Mouse (Mus musculus): Measurements from ENCODE around the gene Stk11ip. TPM values are rescaled to one million over a fixed set of nuclear protein-coding genes. Genes with fewer than 3 reads are reported as not detected.

The Stk11ip gene
- total and polyA plus RNA-seq, 2 experiments from 2014 or later = 16.9 to 32.7 TPM

DNA sequence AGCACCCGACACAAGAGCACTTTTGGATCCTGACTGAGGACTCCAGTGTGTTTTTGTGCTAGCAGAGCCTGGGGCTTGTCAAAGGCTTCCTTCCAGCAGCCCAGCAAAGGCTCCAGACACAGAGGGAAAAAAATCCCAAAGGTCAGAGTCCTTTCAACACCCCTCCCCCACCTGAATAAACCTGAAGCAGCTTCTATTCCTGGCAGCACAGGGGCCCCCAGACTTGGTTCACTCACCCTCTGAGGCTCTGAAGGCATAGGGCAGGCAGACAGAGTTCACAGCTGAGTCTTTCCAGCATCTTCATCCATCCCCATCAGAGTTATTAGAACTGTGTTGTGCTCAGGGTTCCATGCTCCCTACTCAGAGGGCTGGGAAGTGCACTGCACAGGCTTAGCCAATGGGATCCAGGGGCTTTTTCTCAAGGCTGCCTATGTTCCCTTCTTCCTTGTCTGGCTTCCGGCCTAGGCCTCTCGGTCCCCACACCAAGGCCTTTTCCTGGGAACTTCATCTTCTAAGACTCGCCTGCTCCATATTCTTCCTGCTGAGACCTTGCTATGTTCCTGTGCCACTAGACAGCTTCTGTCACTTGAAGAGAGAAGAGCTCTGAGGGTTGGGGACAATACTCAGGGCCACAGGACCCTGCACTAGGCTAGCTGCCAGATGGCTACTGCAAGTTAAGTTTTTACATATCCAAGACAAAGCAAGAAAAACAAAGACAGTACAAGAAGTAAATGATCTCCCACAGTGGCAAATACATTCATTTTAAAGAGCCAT is 9.7 kb upstream of the Stk11ip start:
- Histone ChIP-seq H3K27me3 (ENCODE audit: insufficient read depth, low read length) (no peaks in the 10 kb centered on the region), H3K36me3 (ENCODE audit: insufficient read depth, low read length) (no peaks in the 10 kb centered on the region), H3K9ac (replicated peaks; ENCODE audit: low read length, poor library complexity, severe bottlenecking) (no peak overlapping the region), H3K27ac (ENCODE audit: low read depth, low read length) (no peak overlapping the region), H3K4me2 (ENCODE audit: low read depth, low read length, poor library complexity, severe bottlenecking) (no peak overlapping the region), H3K4me3 (ENCODE audit: low read depth, low read length) (no peak overlapping the region), H3K4me1 (ENCODE audit: insufficient read depth, low read length) (peaks cover 4% of the 10 kb centered on the region; the same call in 1 of the 2 replicates), H3K9me3 (ENCODE audit: low read length) (no peaks in the 10 kb centered on the region)
- no peak for ATAC-seq (ENCODE audit: low FRiP score)
- 60% methylated on average over 4 of the region's 4 CpGs for WGBS
- no peak for TF ChIP-seq CTCF (IDR thresholded peaks at IDR 0.05)
- DNase-seq (ENCODE audit: low spot score) = no peak

DNA sequence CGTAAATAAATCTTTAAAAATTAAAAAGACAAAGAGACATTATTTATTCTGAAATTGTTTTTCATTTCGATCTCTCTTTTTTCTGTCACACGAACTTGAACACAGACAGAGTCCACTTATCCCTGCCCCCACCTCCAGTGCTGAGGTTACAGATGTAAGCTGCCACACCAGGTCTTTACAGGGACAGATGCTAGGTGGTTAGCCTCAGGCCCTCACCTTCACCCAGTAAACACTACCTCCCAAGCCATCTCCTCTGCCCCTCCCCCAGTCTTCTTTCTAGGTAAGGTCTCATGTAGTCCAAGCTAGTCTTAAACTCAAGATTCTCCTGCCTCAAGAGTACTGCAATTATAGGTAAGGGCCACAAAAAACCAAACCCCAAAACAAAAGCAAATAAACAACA is 8.8 kb upstream of the Stk11ip start:
- TF ChIP-seq CTCF (IDR thresholded peaks at IDR 0.05) = no peak
- ATAC-seq (ENCODE audit: low FRiP score) = no peak

DNA sequence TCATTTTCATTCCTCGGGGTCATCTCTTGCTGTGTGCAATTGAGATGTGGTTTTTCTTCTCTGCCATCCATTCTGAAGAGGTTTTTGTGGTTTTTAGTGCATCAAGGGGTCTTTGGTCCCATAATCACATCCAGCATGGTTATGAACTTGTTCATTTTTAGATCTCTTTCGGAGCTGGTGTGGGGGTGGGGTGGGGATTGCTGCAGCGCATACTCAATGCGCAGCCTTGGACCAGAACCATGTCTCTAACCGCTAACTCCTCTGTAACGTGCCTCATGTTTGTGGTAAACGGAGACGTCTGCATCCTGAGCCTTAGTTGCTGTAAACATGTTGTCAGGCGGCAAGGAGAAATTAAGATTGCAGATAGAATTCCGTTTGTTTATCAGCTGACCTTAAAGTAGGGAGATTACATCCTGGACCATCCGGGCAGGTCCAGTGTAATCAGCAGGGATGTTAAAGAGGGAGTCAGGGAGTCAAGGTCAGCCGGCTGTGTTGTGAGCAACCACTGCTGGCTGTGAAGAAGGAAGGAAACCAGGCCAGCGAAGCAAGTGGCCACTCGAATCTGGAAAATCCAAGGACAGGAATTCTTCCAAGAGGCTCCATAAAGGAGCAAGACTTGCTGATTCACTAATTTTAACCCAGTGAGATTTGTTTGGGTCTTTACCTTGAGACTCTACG is 4.5 kb upstream of the Stk11ip start:
- DNase-seq (ENCODE audit: low spot score) = no peak
- no peaks in the 10 kb centered on the region for H3K36me3 ChIP-seq (ENCODE audit: insufficient read depth, low read length)
- no peaks in the 10 kb centered on the region for H3K27me3 ChIP-seq (ENCODE audit: insufficient read depth, low read length)
- no peak overlapping the region for H3K4me2 ChIP-seq (ENCODE audit: low read depth, low read length, poor library complexity, severe bottlenecking)
- H3K9me3 ChIP-seq (ENCODE audit: low read length) = no peaks in the 10 kb centered on the region
- no peak overlapping the region for H3K27ac ChIP-seq (ENCODE audit: low read depth, low read length)
- no peak overlapping the region for H3K4me3 ChIP-seq (ENCODE audit: low read depth, low read length)
- TF ChIP-seq CTCF (IDR thresholded peaks at IDR 0.05) = no peak
- no peak overlapping the region for H3K9ac ChIP-seq (replicated peaks; ENCODE audit: low read length, poor library complexity, severe bottlenecking)
- 87% methylated on average over 15 of the region's 15 CpGs for WGBS
- H3K4me1 ChIP-seq (ENCODE audit: insufficient read depth, low read length) = no peaks in the 10 kb centered on the region
- no peak for ATAC-seq (ENCODE audit: low FRiP score)

More for the DNA sequence above, 8.8 kb upstream of the Stk11ip start:
- Histone ChIP-seq H3K36me3 (ENCODE audit: insufficient read depth, low read length) (no peaks in the 10 kb centered on the region), H3K27me3 (ENCODE audit: insufficient read depth, low read length) (no peaks in the 10 kb centered on the region), H3K9me3 (ENCODE audit: low read length) (no peaks in the 10 kb centered on the region), H3K9ac (replicated peaks; ENCODE audit: low read length, poor library complexity, severe bottlenecking) (no peak overlapping the region), H3K4me1 (ENCODE audit: insufficient read depth, low read length) (no peaks in the 10 kb centered on the region), H3K4me2 (ENCODE audit: low read depth, low read length, poor library complexity, severe bottlenecking) (no peak overlapping the region), H3K27ac (ENCODE audit: low read depth, low read length) (no peak overlapping the region), H3K4me3 (ENCODE audit: low read depth, low read length) (no peak overlapping the region)
- 94% methylated on average over 3 of the region's 3 CpGs for WGBS
- DNase-seq (ENCODE audit: low spot score) = no peak

DNA sequence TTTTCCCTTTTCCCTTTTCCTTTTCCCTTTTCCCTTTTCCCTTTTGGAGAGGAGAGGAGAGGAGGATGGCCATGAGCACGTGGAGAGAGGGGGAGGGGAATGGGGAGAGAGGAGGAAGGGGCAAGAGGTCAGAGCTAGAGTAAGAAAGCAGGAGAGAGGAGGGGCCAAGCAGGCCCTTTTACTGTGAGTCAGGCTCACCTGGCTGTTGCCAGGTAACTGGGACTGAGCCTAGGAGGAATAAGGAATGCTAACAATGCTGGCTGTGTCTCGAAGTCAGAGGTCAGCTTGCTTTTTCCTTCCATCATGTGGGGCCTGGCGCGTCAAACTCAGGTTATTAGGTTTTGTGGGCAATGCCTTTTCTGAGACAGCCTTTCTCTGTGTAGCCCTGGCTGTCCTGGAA is 3.3 kb upstream of the Stk11ip start:
- TF ChIP-seq CTCF (IDR thresholded peaks at IDR 0.05) = no peak
- WGBS = 60% methylated on average over 4 of the region's 4 CpGs
- ATAC-seq (ENCODE audit: low FRiP score) = no peak

DNA sequence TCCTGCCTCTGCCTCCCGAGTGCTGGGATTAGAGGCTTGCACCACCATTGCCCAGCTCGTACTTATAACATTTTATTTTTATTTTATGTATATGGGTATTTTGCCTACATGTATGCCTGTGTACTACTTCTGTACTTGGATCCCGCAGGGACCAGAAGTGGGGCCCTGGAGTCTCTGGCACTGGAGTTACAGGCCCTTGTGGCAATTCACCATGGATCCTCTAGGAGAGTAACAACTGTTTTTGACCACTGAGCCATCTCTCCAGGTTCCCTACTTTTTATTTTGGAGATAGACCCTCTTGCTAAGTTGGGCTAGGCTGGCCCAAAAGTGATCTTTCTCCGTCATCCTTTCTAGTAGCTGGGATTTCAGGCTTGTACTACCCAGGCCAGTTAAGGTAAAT is 2.9 kb upstream of the Stk11ip start:
- no peak overlapping the region for H3K27ac ChIP-seq (ENCODE audit: low read depth, low read length)
- H3K4me1 ChIP-seq (ENCODE audit: insufficient read depth, low read length) = no peaks in the 10 kb centered on the region
- no peaks in the 10 kb centered on the region for H3K9me3 ChIP-seq (ENCODE audit: low read length)
- no peak overlapping the region for H3K4me3 ChIP-seq (ENCODE audit: low read depth, low read length)
- 88% methylated on average over 4 of the region's 4 CpGs for WGBS
- no peak overlapping the region for H3K4me2 ChIP-seq (ENCODE audit: low read depth, low read length, poor library complexity, severe bottlenecking)
- TF ChIP-seq CTCF (IDR thresholded peaks at IDR 0.05) = no peak
- DNase-seq (ENCODE audit: low spot score) = no peak
- H3K9ac ChIP-seq (replicated peaks; ENCODE audit: low read length, poor library complexity, severe bottlenecking) = no peak overlapping the region
- H3K36me3 ChIP-seq (ENCODE audit: insufficient read depth, low read length) = no peaks in the 10 kb centered on the region
- no peak for ATAC-seq (ENCODE audit: low FRiP score)
- no peaks in the 10 kb centered on the region for H3K27me3 ChIP-seq (ENCODE audit: insufficient read depth, low read length)

More for the DNA sequence above, 3.3 kb upstream of the Stk11ip start:
- no peak for DNase-seq (ENCODE audit: low spot score)
- no peaks in the 10 kb centered on the region for H3K9me3 ChIP-seq (ENCODE audit: low read length)
- H3K4me3 ChIP-seq (ENCODE audit: low read depth, low read length) = no peak overlapping the region
- no peaks in the 10 kb centered on the region for H3K4me1 ChIP-seq (ENCODE audit: insufficient read depth, low read length)
- no peak overlapping the region for H3K4me2 ChIP-seq (ENCODE audit: low read depth, low read length, poor library complexity, severe bottlenecking)
- H3K9ac ChIP-seq (replicated peaks; ENCODE audit: low read length, poor library complexity, severe bottlenecking) = no peak overlapping the region
- no peaks in the 10 kb centered on the region for H3K36me3 ChIP-seq (ENCODE audit: insufficient read depth, low read length)
- no peak overlapping the region for H3K27ac ChIP-seq (ENCODE audit: low read depth, low read length)
- H3K27me3 ChIP-seq (ENCODE audit: insufficient read depth, low read length) = no peaks in the 10 kb centered on the region

DNA sequence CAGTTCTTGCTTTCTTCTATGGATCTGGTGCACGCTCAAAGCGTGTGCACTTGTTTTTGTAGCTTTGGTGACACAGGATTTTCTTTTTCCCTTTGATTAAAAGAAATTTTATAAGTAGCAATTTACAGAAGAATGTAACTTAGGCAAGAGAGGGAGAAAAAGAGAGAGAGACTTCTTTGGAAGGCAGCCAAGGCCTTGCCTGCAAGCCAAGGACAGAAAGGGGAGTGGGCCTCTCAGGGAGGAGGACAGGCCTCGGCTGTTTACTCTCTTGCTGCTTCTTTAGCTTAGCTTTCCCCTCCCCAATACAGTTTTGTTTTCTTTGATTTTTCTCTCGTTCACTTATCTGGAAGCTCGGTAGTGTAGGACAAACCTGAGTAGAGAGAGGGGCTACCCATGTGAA is 1.8 kb upstream of the Stk11ip start:
- Histone ChIP-seq H3K36me3 (ENCODE audit: insufficient read depth, low read length) (no peaks in the 10 kb centered on the region), H3K27ac (ENCODE audit: low read depth, low read length) (no peak overlapping the region), H3K27me3 (ENCODE audit: insufficient read depth, low read length) (no peaks in the 10 kb centered on the region), H3K4me2 (ENCODE audit: low read depth, low read length, poor library complexity, severe bottlenecking) (no peak overlapping the region), H3K9me3 (ENCODE audit: low read length) (no peaks in the 10 kb centered on the region), H3K9ac (replicated peaks; ENCODE audit: low read length, poor library complexity, severe bottlenecking) (no peak overlapping the region), H3K4me3 (ENCODE audit: low read depth, low read length) (no peak overlapping the region), H3K4me1 (ENCODE audit: insufficient read depth, low read length) (no peaks in the 10 kb centered on the region)
- DNase-seq (ENCODE audit: low spot score) (no peak), ATAC-seq (ENCODE audit: low FRiP score) (no peak)
- WGBS = 68% methylated on average over 5 of the region's 5 CpGs
- TF ChIP-seq CTCF (IDR thresholded peaks at IDR 0.05) = no peak
